Mouse (Mus musculus) forebrain, embryonic 14.5 days (tissue): ENCODE measurements around the gene Lrrc4b. TPM values are rescaled to one million over a fixed set of nuclear protein-coding genes. Genes with fewer than 3 reads are reported as not detected.

Experiments used
- ATAC-seq: fragments of 200-750 bp; cut with Nextera tagmentation; 2 replicates; pipeline ENCODE4 v1.8.0; 2017; ENCODE audit warnings: mild to moderate bottlenecking, moderate library complexity
- DNase-seq: peaks from one replicate; pipeline ENCODE4 v3.0.0-alpha.2; 2015; ENCODE audit warnings: low spot score
- H3K27ac ChIP-seq: fragments of 300-500 bp; sonication (generic); 2 replicates; pipeline ENCODE4 v1.5.1; 2014; ENCODE audit warnings: low read depth, mild to moderate bottlenecking, control low read depth, low read length, moderate library complexity
- H3K27me3 ChIP-seq: fragments of 300-500 bp; sonication (generic); replicated peaks from 2 replicates; pipeline ENCODE4 v1.6.1; 2014; ENCODE audit warnings: low read length, control low read depth, mixed read lengths; ENCODE audit not compliant: control insufficient read depth, insufficient read depth
- H3K36me3 ChIP-seq: fragments of 300-500 bp; sonication (generic); 2 replicates; pipeline ENCODE4 v1.6.1; 2014; ENCODE audit warnings: low read length, control low read depth; ENCODE audit not compliant: control insufficient read depth, insufficient read depth
- H3K4me1 ChIP-seq: fragments of 300-500 bp; sonication (generic); 2 replicates; pipeline ENCODE4 v1.6.1; 2014; ENCODE audit warnings: antibody characterized with exemption, low read length, control low read depth; ENCODE audit not compliant: control insufficient read depth, insufficient read depth
- H3K4me2 ChIP-seq: fragments of 300-500 bp; sonication (generic); 2 replicates; pipeline ENCODE4 v1.6.1; 2014; ENCODE audit warnings: mild to moderate bottlenecking, control low read depth, low read length
- H3K4me3 ChIP-seq: fragments of 300-500 bp; sonication (generic); 2 replicates; pipeline ENCODE4 v1.5.1; 2014; ENCODE audit warnings: low read depth, low read length, control low read depth
- H3K9ac ChIP-seq: fragments of 300-500 bp; sonication (generic); 2 replicates; pipeline ENCODE4 v1.6.1; 2014; ENCODE audit warnings: mild to moderate bottlenecking, low read length, control low read depth, moderate library complexity
- H3K9me3 ChIP-seq: fragments of 300-500 bp; sonication (generic); replicated peaks from 2 replicates; pipeline ENCODE4 v1.6.1; 2016; ENCODE audit warnings: low read length, control low read depth, mixed read lengths; ENCODE audit not compliant: control insufficient read depth
- WGBS: fragments of 180-500 bp; shearing (Covaris S2); extraction: QIAGEN DNeasy Blood & Tissue Kit; methylation state at CpG from one replicate; pipeline ENCODE4 v1.1.7; 2014; 5-methylcytosine and 5-hydroxymethylcytosine counted together
- polyA plus RNA-seq: library from polyadenylated mRNA; unstranded; fragments of >200 nt; fragmentation: Nextera tagmentation; extraction: Ambion mirVana; gene quantifications from 2 replicates; pipeline ENCODE4 v1.2.1, GENCODE M21; 2014

Gene Lrrc4b
- polyA plus RNA-seq, 1 experiment from 2014 or later: 22.1 TPM

DNA sequence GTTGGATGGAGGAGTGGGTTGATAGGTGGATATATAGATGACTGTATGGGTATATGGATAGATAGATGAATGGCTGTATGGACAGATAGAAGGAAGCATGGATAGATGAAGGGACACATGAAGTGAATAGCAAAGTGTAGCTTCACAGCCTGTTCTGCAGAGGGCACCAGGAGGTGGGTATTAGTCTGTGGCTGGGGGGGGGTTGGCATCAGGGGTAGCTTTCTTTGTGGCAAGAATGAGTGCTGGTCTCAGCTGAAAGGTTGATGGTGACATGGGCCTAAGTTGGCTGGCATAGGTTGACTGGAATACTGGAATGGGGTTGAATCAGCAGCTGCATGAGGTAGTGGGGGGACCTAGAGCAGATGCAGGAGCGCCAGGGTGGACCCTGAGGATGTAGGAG is 12.4 kb downstream of the Lrrc4b start:
- WGBS: 20% methylated on average over 1 of the region's 1 CpGs
- Histone ChIP-seq H3K9me3 (no peaks in the 10 kb centered on the region), H3K9ac (peak overlapping the region; percentile 98), H3K4me1 (peaks cover 30% of the 10 kb centered on the region), H3K27me3 (no peaks in the 10 kb centered on the region), H3K4me2 (peak overlapping the region; percentile 93), H3K4me3 (peak overlapping the region; percentile 75), H3K36me3 (peaks cover 19% of the 10 kb centered on the region), H3K27ac (peak overlapping the region; percentile 97)
- ATAC-seq (peak; percentile 8; the same call in 1 of the 2 replicates), DNase-seq (peak; percentile 31)

DNA sequence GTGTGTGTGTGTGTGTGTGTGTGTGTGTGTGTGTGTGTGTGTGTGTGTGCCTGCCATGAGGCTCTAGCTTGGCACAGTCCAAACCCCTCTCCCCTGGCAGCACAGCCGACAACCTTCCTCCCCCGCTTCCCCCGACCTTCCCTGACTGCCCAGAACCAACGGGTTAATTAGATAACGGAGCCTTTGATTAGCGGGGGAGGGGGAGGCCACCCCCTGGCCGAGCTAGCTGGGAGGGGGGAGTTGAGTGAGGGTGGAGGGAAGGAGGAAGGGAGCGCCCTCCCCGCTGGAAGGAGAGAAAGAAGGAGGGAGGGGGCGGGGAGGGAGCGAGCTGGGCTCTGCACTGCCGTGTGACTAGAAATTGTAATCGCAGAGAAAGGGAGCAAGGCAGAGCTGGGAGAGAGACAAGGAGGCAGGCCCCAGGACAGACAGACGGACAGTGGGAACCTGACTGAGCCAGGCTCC is 12.9 kb downstream of the Lrrc4b start:
- H3K27ac ChIP-seq: peak overlapping the region; percentile 97
- peaks cover 24% of the 10 kb centered on the region for H3K36me3 ChIP-seq
- H3K4me1 ChIP-seq: peaks cover 34% of the 10 kb centered on the region
- peak overlapping the region; percentile 93 for H3K4me2 ChIP-seq
- H3K4me3 ChIP-seq: peak overlapping the region; percentile 75
- peak; percentile 91 for DNase-seq
- H3K9ac ChIP-seq: peak overlapping the region; percentile 98
- H3K9me3 ChIP-seq: no peaks in the 10 kb centered on the region
- H3K27me3 ChIP-seq: no peaks in the 10 kb centered on the region
- peak; percentile 73 for ATAC-seq
- WGBS: 0% methylated on average over 11 of the region's 14 CpGs

DNA sequence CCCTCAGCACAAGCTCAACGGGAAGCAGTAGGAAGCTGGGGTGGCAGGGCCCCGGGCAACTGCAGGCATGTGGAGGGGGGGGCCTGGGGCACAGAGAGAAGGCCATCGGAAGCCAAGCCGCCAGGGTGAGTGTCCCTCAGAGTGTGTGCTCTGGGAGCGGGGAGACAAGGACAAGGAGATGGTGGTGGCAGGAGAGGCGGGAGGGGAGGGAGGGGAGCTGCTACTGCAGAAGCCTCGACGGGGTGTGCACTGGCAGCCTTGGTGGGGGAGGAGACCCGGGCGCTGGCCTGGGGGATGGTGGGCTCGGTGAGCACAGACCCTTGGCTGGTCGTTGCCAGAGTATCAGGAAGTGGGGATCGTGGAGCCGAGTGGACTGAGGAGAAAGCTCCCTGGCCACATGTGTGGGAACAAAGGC is 13.6 kb downstream of the Lrrc4b start:
- WGBS: 0% methylated on average over 14 of the region's 14 CpGs
- peak overlapping the region; percentile 93 for H3K4me2 ChIP-seq
- no peaks in the 10 kb centered on the region for H3K27me3 ChIP-seq
- peaks cover 30% of the 10 kb centered on the region for H3K36me3 ChIP-seq
- no peaks in the 10 kb centered on the region for H3K9me3 ChIP-seq
- H3K9ac ChIP-seq: peak overlapping the region; percentile 98
- ATAC-seq: peak; percentile 50
- peak overlapping the region; percentile 97 for H3K27ac ChIP-seq
- peak overlapping the region; percentile 75 for H3K4me3 ChIP-seq
- peak; percentile 73 for DNase-seq
- H3K4me1 ChIP-seq: peaks cover 34% of the 10 kb centered on the region

- Histone ChIP-seq H3K36me3 (peaks cover 40% of the 10 kb centered on the region), H3K27me3 (no peaks in the 10 kb centered on the region), H3K4me1 (peaks cover 34% of the 10 kb centered on the region), H3K27ac (peak overlapping the region; percentile 97), H3K9me3 (no peaks in the 10 kb centered on the region), H3K9ac (peak overlapping the region; percentile 98), H3K4me3 (peak overlapping the region; percentile 75), H3K4me2 (peak overlapping the region; percentile 93)
- DNase-seq: peak; percentile 77
- WGBS: 3% methylated on average over 19 of the region's 20 CpGs
- ATAC-seq: peak; percentile 56
Observed at GRCm38 (mm10) chr7:44443268-44444173, 14.7 kb downstream of the Lrrc4b start.

DNA sequence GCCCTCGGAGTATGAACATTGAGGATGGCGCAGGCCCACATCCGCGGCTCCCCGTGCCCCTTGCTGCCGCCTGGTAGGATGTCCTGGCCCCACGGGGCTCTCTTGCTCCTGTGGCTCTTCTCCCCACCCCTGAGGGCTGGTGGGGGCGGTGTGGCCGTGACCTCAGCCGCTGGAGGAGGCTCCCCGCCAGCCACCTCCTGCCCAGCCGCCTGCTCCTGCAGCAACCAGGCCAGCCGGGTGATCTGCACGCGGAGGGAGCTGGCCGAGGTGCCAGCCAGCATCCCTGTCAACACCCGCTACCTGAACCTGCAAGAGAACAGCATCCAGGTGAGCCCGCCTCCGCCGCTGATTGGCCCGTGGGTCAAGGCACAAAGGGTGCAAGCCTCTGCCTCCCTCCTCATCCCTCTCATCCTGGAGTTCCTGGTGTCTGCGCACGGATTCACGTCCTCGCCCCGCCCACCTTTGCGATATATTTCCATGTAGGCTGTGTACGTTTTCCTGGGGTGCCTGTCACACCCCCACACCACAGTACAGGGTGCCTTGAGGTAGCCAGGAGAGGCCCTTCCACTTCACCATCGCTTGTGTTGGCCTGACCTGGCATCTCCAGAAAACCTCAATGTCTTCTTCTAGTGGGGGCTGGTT is 16.2 kb downstream of the Lrrc4b start:
- no peak for ATAC-seq
- peaks cover 34% of the 10 kb centered on the region for H3K4me1 ChIP-seq
- peak overlapping the region; percentile 98 for H3K9ac ChIP-seq
- no peaks in the 10 kb centered on the region for H3K9me3 ChIP-seq
- H3K4me2 ChIP-seq: peak overlapping the region; percentile 93
- peak overlapping the region; percentile 75 for H3K4me3 ChIP-seq
- no peaks in the 10 kb centered on the region for H3K27me3 ChIP-seq
- H3K36me3 ChIP-seq: peaks cover 55% of the 10 kb centered on the region
- 45% methylated on average over 29 of the region's 29 CpGs for WGBS
- H3K27ac ChIP-seq: no peak overlapping the region
- DNase-seq: no peak

GRCm38 (mm10) chr7:44445528-44445923 is 16.7 kb downstream of the Lrrc4b start:
- WGBS: 55% methylated on average over 7 of the region's 7 CpGs

DNA sequence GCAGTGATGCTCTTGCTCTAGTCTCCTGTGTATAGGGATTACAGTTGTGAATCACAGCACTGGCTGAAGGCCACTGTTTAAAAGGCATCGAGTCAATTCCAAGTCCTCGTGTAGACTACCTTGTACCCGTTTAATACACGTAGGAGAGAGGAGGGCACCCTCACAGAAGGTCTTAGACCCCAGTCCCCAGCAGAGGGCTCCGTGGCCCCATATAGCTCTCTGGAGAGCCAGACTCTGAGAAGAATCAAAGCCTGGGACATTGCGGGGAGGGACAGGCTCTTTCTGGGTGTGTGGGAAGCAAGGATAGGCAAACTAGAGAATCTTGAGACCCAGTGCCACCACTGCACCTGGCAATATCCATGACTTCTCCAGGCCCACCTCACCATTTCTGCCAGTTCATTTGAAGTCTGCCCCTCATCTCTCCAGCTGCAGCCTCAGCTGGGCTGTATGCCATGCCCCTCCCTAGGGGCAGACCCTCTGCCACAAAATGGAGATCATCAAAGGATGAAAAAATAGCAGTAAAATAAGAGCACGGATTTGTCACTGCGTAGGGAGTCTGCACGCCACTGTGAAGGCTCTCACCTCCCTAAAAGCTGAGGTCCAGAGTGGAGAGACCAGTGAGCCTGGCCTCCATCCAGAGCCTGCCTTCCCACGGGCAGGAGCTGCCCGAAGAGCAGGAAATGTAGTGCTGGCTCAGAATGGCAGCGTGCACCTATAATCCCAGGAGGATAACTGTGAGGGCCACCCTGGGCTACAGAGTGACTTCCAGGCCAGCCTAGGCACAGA is 17.4 kb downstream of the Lrrc4b start:
- peak overlapping the region; percentile 9; the same call in 1 of the 2 replicates for H3K27ac ChIP-seq
- peak overlapping the region; percentile 93 for H3K4me2 ChIP-seq
- H3K4me1 ChIP-seq: peaks cover 32% of the 10 kb centered on the region
- no peaks in the 10 kb centered on the region for H3K9me3 ChIP-seq
- DNase-seq: no peak
- no peak for ATAC-seq
- 66% methylated on average over 12 of the region's 12 CpGs for WGBS
- peak overlapping the region; percentile 32; the same call in 1 of the 2 replicates for H3K9ac ChIP-seq
- H3K4me3 ChIP-seq: no peak overlapping the region
- no peaks in the 10 kb centered on the region for H3K27me3 ChIP-seq
- peaks cover 64% of the 10 kb centered on the region for H3K36me3 ChIP-seq

More at GRCm38 (mm10) chr7:44445528-44445923, 16.7 kb downstream of the Lrrc4b start:
- Histone ChIP-seq H3K4me1 (peaks cover 34% of the 10 kb centered on the region), H3K27me3 (no peaks in the 10 kb centered on the region), H3K27ac (no peak overlapping the region; the same call in 1 of the 2 replicates), H3K4me2 (peak overlapping the region; percentile 93), H3K36me3 (peaks cover 60% of the 10 kb centered on the region), H3K9me3 (no peaks in the 10 kb centered on the region), H3K9ac (peak overlapping the region; percentile 98), H3K4me3 (peak overlapping the region; percentile 75; the same call in 1 of the 2 replicates)
- ATAC-seq (no peak), DNase-seq (no peak)

GRCm38 (mm10) chr7:44453256-44453655 is 24.4 kb downstream of the Lrrc4b start:
- 0 out of 2 replicates have a peak, but pooled peaks cover 3% of the 10 kb centered on the region for H3K4me1 ChIP-seq
- H3K4me3 ChIP-seq: no peak overlapping the region
- H3K27me3 ChIP-seq: no peaks in the 10 kb centered on the region
- 34% methylated on average over 3 of the region's 3 CpGs for WGBS
- no peak overlapping the region for H3K9ac ChIP-seq
- no peak overlapping the region for H3K4me2 ChIP-seq
- DNase-seq (no peak), ATAC-seq (peak; percentile 13; the same call in 1 of the 2 replicates)
- H3K9me3 ChIP-seq: no peaks in the 10 kb centered on the region
- no peak overlapping the region for H3K27ac ChIP-seq
- peaks cover 71% of the 10 kb centered on the region for H3K36me3 ChIP-seq
